Mouse (Mus musculus) gastrocnemius, adult 18-20 months (tissue): ENCODE measurements around the gene Mtif3. TPM values are rescaled to one million over a fixed set of nuclear protein-coding genes. Genes with fewer than 3 reads are reported as not detected.

ENCODE experiments used
- DNase-seq: peaks from one replicate; pipeline ENCODE4 v3.0.0; 2021; ENCODE audit warnings: low spot score
- long read RNA-seq, 2 experiments: library from polyadenylated mRNA; stranded (forward); transcript quantifications; one replicate each; pipeline ENCODE4 v2.0.0; 2021
- total RNA-seq, 2 experiments: library from RNA; stranded (reverse); gene quantifications; 2 replicates each; pipeline ENCODE4 v1.2.3; 2021

Gene Mtif3
- total RNA-seq = 10 to 100 TPM; 22.1 to 24.3 TPM
- long read RNA-seq, experiment 1, full-length matches to known transcripts = 31 of 36 reads
- long read RNA-seq, experiment 1, partial matches to known transcripts = 0 of 36 reads
- long read RNA-seq, experiment 1, other reads (novel, unspliced or antisense) = 5 of 36 reads
- long read RNA-seq, experiment 2, full-length matches to known transcripts = 21 of 25 reads
- long read RNA-seq, experiment 2, partial matches to known transcripts = 1 of 25 reads
- long read RNA-seq, experiment 2, other reads (novel, unspliced or antisense) = 3 of 25 reads

DNA sequence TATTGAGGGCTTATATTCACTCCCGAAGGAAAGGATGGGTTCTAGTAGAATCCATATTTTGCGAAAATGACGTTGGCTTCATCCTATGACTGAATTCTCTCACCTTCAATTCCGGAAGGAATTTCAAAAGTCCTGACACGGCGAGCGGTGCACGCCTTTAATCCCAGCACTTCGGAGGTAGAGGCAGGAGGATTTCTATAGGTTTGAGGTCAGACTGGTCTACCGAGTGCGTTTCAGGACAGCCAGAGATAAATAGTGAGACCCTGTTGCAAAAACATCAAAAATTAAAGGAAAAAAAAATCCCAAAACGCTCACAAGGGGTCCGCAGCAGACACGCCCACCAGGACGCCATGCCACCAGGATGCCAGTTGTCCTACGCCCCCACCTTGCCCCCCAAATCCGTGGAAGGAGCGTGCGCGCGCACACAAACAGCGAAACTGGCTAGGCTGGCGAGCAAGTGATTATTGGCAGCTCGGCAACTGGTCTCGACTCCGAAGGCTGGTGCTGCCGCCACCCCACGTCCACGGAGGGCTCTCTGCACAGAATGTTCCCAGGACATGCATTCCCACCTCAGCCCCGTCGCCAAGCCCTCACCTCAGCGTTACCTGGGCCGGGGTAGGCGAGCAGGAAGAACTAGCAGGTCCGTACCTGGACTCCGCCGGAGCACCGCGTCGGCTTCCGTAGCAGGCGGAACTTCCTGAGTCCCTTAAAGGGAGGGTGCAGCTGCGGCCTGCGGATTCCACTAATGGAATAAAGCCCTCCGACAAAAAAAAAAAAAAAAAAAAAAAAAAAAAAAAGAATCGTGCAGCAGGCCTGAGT is at the start of gene Mtif3:
Gene Mtif3 (minus strand): TSS at position 683 of the 819 bp plus-strand sequence.
- peak; percentile 77 for DNase-seq

GRCm38 (mm10) chr5:147011333-147011732 is 47.7 kb upstream of the Mtif3 start:
- DNase-seq = no peak

DNA sequence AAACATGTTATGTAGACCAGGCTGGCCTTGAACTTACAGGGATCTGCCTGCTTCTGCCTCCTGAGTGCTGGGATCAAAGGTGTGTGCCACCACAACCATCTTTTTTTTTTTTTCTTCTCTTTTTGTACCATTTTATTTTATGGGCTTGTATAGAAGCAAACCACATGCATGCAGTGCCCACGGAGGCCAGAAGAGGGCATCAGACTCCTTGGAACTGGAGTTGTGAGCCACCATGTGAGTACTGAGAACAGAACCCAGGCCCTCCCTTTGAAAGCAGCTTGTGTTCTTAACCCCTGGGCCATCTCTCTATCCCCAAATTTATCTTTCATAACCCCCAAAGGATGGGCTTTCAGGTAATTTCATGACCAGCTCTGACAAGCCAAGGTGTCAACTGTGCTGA is 39.7 kb upstream of the Mtif3 start:
- no peak for DNase-seq

DNA sequence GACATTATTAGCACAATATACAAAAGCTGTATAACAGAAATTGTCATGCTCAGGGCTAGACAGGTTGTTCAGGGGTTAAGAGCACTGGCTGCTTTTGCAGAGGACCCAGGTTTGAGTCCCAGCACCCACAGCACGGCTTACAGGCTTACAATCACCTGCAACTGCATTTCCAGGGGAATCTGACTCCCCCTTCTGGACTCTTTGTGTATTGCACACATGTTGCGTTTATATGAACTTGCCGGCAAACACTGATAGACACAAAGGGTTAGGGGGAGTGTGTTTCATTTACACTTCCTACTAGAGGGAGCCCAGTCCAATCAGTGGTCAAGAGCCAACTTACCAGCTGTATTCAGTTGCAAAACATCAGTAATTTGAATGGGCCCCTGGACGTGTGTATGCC is 37.7 kb upstream of the Mtif3 start:
- no peak for DNase-seq

DNA sequence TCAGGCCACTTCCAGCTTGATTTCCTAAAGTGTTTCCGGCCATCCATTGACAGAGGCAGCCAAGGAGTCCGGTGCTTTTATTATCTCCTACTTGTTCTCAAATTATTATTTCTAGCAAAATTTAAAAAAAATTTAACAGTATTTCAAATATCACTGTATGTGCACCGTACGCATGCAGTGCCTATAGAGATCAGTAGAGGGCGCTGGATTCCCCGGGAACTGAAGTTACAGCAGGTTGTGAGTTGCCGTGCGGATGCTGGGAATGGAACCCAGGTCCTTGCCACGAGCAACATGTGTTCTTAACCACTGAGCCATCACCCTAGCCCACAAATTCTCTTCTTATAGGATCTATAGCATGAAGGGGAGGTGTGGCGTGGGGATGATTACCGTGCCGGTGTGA is 35.2 kb upstream of the Mtif3 start:
- DNase-seq = no peak

DNA sequence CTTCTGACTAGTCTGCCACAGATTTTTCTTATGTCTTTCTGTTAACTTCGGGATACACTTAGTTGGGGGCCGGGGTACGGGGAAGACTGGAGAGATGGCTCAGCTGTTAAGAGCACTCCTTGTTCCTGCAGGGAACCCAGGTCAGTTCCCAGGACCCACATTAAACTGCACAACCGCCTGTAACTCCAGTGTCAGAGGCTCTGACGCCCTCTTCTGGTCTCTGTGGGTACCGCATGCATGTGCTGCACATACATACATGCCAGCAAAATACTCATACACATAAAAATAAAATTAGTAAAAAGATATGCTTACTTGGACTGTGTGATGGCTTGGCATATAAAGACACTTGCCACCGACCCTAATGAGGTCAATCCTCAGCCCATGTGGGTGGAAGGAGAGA is 33.2 kb upstream of the Mtif3 start:
- no peak for DNase-seq

DNA sequence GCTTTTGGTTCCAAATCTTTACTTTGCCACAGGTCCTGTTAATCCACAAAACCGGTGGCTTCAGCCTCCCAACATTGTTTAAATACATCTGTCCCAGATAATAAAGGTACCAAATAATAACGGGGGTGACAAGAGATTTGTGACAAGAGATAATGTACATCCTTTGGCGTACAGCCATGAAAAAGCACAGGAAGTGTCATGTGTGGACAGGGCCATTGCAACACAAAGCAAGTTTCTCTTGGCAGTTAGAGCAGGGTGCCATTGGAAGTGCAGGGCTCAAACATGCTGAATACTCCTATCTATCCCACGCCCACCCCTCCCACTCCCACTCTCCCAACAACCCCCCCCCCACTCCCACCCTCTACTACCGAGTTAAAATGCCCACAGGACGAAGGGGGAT is 31.4 kb upstream of the Mtif3 start:
- DNase-seq = no peak

GRCm38 (mm10) chr5:146993509-146993908 is 29.9 kb upstream of the Mtif3 start:
- peak; percentile 47 for DNase-seq

DNA sequence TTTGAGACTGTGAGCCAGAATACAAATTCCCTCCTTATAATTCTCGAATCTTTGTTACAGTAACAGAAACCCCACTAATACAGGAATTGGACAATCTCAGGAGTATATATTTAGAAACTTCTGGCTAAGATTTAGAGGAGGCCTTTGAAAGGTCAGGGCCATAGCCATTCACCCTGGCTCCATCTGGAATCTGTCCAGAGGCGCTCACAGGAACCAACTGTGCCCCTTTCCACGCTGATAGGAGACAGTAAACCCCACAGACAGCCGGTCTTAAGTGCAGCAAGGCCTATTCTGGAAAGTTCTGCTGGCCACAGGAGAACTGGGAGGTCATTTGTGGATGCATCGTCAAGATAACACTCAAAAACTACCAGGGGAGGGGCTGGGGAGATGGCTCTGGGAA is 25.5 kb upstream of the Mtif3 start:
- no peak for DNase-seq

- DNase-seq = no peak
Observed at GRCm38 (mm10) chr5:146987588-146987987, 24.0 kb upstream of the Mtif3 start.

DNA sequence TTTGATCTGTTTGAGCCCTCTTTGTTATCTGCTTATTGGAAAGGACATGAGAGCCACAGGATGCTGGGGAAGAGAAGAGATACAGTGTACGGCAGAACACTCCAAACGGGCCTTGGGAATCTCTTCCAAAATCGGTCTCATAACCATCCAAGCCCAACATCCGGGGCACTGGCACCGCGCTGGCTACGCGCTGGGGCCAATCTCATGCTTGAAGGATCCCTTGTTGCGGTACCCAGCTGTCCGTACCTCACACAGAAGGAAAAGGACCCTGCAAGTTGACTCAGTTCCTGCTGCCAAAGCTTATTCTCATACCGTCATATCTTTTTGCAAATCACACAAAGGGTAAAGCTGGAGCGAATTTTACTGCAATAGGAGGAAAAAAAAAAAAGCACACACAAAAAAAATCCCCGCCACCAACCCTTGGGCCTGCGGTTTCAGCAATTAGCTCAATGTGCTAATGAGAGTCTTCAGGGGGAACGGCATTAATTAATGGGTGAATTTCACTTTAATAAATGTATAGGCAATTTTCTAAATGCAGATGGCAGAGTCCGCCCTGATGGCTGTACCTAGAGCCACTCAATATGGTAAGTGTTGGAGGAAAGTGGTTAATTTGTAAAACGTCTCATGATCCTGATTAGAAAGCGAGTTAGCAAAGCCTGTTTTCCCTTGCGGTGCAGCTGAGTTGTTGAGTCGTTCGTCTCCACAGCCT is 22.3 kb upstream of the Mtif3 start:
- DNase-seq = no peak

GRCm38 (mm10) chr5:146983216-146983615 is 19.6 kb upstream of the Mtif3 start:
- DNase-seq = peak; percentile 54

- no peak for DNase-seq
Observed at GRCm38 (mm10) chr5:146981376-146981775, 17.8 kb upstream of the Mtif3 start.

DNA sequence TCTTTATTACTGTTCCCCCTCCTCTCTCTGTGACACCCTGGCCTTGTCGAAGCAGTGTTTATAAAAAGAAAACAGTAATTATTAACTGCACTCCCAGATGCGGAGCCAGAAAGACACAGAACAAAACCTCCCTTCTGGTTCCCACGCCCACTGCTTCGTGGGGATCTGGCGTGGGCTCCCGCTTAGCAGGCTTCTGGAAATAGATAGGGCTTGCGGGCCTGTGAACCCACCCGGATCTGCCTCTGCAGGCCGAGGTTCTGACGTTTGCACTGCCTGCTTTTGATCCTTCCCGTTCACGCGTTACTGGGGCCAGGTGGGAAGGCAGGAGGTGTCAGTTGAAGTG is 11.2 kb upstream of the Mtif3 start:
- no peak for DNase-seq

- no peak for DNase-seq
Observed at GRCm38 (mm10) chr5:146973858-146974780, 10.5 kb upstream of the Mtif3 start.

GRCm38 (mm10) chr5:146973353-146973752 is 9.8 kb upstream of the Mtif3 start:
- DNase-seq = no peak

DNA sequence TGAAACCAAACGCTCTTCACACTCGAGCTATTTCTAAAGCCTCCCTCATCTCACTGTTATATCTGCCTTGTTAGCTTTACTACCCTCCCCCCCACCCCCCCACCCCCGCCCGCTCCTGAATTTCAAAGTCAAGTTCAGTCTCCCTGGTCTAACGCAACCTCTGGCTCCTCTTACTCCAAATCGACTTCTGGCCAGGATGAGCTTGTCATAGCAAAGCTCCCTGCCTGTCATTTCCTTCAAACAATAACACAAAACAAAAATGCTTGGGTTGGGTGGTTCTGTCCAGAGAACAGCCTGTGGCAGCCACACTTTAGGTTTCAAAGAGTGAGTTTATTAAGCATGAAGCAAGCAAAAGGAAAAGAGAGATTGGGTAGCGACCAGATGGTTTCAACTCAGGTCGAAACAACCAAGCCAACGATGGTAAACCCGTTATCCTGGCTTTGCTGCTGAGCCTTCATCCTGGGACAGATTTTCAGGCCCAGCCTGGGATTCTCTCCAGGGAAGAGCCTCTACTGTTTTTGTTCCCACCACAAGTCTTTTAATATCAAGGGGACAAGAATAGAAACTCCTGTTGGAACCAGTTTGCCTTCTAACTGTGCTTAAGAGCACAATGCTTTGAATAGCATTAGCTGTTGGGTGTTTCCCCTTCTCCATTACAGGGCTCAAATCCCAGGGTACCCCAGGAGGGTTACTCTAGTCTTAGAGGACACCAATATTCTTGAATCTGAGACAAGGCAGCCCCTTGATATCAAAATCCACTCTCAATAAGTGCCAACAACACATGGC is 8.4 kb upstream of the Mtif3 start:
- no peak for DNase-seq

DNA sequence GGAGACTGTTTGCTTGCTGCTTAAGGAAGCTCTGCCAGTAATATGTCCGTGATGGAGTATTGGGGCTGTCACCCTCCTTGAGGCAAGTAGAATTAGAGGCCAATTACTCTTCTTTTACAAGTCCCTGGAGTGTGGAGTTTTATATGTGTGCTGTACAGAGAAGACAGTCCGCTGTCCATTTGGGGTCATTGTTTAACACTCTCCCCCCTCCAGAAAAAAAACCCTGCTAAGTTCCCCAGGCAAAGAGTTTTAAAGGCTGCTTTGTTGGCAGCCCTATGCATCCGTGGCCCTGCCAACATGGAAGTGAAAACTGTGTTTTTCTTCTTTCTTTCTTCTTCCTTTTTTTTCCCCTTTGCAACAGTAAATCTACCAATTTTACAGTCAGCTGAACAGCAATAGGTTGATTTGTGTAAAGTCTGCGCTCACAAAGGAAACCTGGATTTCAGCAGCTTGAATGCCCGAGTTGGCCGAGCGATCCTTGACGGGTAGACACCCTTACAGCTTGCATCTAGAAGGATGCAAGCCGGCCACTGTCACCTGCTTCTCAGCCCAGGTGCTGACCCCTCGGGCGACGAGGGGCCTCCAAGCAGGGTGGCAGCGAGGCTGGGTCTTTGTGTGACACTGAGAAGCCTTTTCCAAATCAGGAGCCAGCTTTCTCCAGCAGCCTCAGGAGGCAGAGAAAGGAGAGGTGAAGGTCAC is 5.2 kb upstream of the Mtif3 start:
- no peak for DNase-seq

DNA sequence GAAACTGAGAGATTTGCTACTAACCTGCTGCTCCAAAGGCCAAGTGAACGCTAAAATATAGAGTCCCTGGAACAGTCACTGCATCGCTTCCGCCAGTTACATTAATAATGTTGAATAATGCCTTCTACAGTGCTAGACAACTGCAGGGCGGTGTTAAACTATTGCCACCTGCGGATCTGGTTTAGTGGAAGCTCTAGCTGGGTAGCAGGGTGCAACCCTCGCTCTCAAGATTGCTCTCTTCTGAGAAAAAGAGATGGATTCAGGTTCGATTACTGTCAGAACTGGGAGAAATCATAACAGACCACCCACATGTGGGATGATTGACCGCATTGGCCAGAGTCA is 308 bp upstream of the Mtif3 start:
- no peak for DNase-seq

DNA sequence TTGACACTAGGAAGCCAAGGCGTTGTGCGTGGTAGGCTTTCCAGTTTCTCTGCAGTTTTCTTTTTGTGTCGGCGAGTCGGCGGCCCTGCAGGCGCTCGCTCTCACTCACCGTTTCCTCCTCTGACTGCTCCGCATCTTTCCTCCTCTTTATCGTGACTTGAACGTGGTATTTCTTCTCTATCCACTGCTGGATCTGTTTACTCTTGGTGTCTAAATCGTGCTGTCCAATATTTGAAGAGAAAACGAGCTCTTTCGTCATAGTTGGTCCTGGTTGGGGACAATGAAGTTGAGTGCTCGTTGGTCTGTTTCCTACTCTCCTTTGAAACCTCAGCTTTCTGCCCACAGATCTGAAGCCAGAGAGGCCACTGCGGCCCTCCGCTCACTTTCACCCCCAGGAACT is 6.9 kb downstream of the Mtif3 start:
- DNase-seq = no peak
